Mouse (Mus musculus) ovary, postnatal 10 days (tissue): ENCODE results near the gene Ogfod2.

ENCODE experiments used
- DNase-seq: peaks from one replicate; pipeline ENCODE4 v3.0.0; 2022; ENCODE audit warnings: low spot score

Gene Ogfod2

DNA sequence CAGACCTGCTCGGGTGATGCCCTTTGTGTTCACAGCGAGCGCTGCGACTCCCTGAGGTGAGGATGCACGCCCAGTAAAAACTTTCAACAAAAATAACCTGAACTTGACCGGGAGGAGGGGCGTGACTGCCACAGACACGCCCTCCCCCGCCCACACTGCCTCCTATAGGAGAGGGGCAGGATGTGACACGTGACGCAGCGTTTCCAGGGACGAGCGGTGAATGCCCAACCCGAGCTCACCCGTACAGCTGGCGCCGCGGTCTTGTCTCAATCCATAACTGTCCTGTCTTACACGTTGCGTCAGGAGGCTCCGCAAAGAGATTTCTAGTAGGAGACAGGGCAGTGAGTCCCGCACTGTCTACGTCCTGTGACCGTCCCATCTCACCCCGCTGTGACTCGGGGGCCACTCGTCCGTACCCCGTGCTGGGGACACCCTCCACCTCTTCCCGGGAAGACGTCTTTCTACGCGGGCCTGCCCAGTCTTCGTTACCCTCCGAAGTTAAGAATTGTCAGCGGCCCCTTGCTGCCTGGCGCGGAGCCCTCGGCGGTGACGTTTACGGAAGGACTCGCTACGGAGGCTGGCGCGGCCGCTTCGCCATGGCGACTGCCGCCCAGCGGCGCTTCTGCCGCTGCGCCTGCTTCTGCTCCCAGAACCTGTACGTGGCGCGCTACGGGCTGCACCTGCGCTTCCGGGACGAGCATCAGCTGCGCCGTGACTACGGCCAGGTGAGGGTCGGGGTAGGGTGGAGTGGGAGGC is at the start of gene Ogfod2:
Gene Ogfod2 (plus strand): TSS at position 556 of the 756 bp plus-strand sequence.
- peak; percentile 94 for DNase-seq

- no peak for DNase-seq
Observed at GRCm38 (mm10) chr5:124069657-124070056, 42.4 kb upstream of the Ogfod2 start.

GRCm38 (mm10) chr5:124073682-124074081 is 38.4 kb upstream of the Ogfod2 start:
- DNase-seq: no peak

- DNase-seq: no peak
Observed at GRCm38 (mm10) chr5:124074845-124075307, 37.2 kb upstream of the Ogfod2 start.

DNA sequence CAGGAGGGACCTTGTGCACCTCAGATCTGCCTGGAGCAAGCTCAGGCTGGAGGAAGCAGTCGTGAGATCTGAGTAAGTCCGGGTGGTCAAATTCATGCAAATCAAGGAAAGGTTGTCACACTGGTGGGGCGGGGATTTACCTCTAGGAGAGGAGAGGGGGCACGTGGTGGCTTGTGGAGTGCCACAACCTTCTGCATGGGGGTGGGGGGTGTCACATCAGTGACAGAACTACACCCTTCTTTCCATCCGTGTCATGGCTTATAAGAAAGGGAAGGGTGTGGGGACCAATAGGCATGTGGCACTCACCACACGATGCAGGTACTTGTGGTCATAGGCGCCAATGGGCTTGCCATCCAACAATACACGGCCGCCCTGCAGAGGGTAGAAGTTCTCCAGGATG is 36.4 kb upstream of the Ogfod2 start:
- DNase-seq: no peak

DNA sequence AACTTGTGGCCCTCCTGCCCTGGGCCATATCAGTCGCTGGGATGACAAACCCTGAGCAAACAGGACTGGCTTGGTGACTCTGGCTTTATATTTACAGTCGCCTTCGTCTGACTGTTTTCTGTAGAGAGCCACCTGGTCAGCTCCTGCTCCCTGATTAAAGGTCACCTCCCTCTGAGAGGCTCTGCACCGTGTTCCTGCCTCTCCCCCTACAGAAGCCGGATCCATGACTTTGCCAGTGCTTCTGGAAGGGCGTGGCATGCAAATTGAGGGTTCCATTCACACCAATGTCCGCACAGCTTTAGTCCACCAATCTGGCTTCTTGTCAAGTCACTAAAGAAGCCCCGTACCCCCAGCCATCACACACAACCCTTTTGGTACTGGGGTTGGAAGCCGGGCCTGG is 35.5 kb upstream of the Ogfod2 start:
- DNase-seq: no peak

DNA sequence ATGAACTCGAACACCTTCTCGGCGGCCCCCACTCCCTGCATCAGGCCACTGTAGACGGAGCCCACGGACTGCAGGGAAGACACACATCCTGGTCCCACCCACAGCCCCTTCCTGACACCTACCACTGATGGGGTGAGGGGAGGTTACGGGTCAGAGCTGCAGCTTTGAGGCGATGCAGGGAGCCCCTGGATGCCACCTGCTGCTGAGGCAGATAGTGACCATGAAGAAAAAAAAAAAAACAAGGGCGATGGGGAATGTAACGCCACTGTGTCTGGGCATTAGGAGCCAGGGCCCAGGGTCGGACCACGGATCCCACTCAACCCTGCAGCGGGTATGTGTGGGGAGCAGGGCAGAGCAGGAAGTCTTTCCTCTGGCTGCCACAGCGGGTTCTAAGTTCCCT is 34.9 kb upstream of the Ogfod2 start:
- DNase-seq: no peak

DNA sequence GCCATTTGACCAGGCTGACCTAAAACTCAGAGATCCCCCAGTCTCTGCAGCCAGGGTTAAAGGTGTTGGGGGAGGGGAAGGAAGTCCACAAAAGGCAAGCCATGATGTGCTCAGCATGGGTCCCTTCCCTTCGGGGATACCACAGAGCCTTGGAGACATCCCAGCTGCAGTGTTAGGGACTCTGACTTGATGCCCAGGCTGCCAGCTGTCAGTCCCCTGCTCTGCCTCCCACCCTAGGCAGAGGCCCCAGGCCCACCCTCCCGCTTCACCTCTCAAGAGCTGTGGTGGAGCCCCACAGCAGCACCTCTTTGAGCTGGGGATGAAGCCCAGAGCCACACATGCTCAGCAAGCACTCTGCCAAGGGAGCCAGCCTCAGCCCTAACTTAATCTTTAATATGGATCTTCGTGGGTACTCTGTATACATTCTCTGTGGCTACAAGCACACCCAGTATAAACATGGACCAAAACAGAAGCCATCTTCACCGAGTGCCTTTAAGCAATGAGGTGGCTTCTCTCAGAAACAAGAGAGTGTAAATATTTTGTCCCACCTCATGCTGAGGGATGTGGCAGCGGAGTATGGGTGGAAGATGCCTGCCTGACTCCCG is 34.1 kb upstream of the Ogfod2 start:
- no peak for DNase-seq

DNA sequence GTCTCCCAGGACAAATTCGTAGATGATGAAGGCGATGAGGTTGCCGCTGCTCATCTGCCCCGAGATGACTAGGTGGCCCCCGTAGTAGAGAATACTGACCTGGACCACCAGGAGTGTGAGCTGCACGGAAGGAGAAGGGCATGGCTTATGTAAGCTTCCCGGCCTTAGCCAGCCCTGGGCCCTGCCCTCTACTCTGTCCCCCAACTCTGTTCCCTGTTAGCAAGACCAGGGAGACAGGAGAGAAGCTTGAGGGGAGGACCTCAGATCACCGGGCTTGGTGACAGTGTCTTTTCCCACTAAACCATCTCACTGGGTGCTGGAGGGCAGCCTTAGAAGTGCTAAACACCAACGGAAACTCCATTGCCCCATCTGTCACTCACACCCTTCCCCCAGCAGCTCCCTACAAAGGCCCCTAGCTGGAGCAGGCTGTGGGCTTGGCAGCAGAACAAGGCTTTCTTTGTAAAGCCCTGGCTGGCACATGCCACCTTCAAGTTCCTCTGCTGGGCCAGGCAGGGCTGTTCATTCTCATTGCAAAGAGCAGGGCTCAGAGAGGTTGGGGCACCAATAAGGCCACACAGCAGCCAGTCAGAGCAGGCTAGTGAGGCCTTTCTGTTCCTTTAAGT is 33.2 kb upstream of the Ogfod2 start:
- no peak for DNase-seq

DNA sequence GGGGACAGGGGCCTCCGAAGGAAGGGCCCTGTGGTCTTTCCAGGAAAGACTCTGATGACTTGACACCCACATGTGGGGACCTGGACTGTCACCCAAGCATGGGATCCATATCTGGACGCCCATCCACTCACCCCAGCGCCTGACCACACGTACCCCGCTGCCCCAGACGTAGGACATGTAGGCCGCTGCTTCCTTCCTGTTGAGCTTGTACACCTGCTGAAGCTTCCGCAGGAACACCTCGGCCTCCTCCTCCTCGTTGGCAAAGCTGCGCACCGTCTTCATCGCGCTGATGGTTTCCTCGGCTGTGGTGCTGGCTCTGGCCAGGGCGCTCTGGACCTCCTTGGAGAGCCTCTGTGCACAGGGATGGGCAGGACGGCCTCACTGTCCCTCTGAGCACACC is 32.2 kb upstream of the Ogfod2 start:
- no peak for DNase-seq

DNA sequence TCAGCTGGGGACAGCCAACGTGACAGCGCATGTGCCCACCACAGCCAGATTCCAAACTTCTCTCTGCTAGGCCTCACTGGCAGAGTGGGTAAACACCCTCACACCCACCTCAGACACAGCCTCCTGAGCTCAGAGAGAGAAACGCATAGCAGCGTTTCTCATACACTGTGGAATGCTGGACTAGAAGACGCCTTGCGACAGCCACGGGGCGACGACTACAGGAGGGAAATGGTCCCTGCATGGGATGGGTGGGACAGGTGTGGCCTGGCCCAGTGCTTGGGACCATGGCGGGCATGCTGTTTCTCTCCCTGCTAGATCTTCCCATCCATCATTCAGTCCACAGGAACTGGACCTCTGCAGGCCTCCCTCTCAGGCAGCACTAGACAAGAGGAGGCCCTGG is 29.6 kb upstream of the Ogfod2 start:
- DNase-seq: no peak

GRCm38 (mm10) chr5:124082941-124083688 is 29.0 kb upstream of the Ogfod2 start:
- DNase-seq: no peak

DNA sequence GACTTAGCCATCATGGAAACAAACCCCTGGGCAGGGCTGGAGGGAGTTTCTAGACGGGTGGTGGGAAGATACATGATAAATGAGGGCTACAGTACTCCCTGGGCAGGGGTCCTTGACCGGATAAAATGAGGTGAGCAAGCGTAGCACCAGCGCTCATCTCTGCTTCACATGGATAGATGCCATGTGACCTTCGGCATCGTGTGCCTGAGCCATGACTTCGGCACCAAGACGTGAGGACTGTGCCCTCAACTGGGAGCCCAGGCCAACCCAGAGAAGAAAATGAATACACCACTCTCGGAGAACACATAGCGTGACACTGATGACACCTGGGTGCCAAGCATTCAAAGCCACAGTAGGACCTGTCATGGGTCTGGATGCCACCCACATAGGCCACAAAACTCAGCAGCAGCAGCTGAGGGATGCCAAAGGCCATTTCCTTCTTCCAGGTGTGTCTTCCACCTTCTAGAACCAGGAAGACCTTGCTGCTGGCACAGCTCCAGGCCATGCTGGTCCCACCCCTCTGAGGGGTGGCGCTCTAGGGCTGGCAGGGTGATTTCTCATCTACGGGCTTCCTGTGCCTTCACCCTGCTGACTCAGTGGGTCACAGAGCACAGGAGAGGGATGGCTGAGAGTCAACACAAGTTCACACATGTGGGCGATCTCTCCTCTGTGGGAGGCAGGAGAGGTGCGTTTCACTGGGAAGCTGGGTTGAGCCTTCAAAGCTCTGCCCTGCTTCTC is 28.1 kb upstream of the Ogfod2 start:
- no peak for DNase-seq

DNA sequence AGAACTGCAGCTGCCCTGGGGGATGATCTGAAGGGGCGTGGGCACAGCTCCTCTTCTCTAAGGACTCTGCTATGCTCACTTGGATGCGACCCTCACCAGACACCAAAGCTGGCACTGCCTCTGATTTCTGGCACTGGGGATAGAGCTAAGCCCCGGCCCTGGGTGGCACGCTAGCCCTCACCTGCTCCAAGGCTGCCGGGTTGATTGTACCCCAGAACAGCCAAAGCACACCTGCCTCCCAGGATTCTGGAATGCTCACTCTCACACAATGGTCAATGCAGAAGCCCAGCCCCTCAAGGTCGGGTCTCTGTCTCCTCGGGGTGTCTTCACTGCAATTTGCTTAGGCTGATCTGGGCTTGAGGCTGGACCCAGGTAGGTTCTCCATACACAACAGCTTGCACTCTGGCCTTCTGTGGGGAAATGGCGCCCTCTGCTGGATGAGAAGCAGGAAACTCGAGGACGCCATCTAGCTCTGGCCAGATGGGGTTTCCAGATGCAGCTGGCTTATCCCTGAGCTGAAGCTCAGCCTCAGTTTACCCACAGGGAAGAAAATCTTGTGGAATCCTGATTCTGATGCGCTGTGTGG is 27.4 kb upstream of the Ogfod2 start:
- DNase-seq: peak; percentile 63

- DNase-seq: no peak
Observed at GRCm38 (mm10) chr5:124085513-124085912, 26.6 kb upstream of the Ogfod2 start.

- DNase-seq: no peak
Observed at GRCm38 (mm10) chr5:124086876-124087275, 25.2 kb upstream of the Ogfod2 start.

DNA sequence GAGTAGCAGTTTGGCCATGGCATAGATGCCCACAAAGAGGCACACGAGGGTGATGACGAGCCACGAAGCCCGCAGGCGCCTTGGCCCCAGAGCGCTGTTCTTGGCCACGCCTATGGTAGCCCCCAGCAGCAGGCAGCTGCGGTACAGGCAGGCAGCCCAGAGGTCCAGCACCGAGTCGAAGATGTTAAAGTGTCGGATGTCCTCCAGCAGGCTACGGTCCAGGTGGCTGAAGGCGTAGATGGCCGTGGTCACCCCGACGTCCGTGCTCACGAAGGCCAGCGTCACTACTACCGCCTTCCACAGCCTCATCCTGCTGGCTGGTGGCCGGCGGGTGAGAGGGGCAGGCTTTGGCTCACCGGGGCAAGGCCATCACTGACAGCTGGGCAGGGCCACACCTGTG is 22.2 kb upstream of the Ogfod2 start:
- no peak for DNase-seq

DNA sequence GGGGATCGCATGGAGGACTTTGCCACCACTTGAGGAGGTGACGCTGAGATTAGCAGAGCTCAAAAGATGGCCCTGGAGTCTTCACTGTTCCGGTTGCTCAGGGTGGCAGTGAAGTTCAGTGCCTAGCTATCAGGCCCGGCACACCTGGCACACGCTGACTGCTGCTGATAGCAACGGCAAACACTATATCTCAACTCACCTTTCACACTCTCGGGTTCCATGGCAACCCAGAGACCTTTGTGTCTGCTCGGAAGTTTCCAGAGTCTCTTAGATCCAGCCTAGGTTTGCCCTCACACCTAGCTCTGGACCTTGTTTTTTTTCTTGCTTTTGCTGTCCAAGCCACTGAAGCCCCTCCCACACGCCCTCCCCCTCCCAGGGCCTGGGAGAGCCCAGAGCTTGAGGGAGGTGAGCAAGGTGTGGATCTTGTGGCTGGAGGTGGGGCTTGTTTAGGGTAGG is 20.1 kb upstream of the Ogfod2 start:
- no peak for DNase-seq

DNA sequence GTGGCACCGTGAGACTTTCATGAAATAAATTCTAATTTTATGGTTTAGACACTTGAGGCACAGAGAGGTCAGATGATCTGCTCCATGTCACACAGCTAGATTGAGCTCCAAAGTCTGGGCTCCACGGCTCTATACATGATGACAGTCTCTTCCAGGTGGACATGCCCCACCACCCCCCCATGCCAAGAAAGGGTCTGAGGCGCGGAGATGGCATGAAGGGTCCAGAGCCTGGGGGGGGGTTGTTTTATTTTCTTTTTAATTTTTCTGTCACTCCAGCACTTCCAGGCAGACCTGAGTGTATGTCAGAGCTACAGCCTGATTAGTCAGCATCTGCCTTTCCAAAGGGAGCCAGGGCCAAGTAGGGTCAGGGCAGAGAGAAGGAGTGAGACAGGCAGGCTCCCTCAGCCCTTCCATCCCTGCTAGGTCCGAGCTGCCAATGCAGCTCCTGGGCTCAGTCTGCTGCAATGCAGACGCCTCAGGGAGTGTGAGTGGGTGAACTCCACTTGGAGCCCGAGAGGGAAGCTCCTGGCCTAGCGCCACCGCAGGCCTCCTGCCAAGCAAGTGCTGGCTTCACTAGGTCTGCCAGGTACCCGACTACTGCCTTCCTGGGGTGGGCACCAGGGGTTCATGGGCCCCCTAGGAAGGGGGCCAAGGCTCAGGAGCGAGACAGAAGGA is 18.8 kb upstream of the Ogfod2 start:
- peak; percentile 32 for DNase-seq

GRCm38 (mm10) chr5:124093852-124094604 is 18.1 kb upstream of the Ogfod2 start:
- no peak for DNase-seq
